Mouse (Mus musculus) thymus, postnatal 14 days (tissue): Measurements from ENCODE around the gene Steap4.
"Not testable (repeated sequence)": the region's sequence is repeated elsewhere in the genome, so short reads cannot be mapped to it uniquely, and the experiment has no call there.

ENCODE experiments used
- DNase-seq: peaks from one replicate; pipeline ENCODE4 v3.0.0; 2021

The Steap4 gene

GRCm38 (mm10) chr5:7960176-7960575 lies at the start of gene Steap4:
Gene Steap4, plus strand, starts transcription at chr5:7960457.
- no peak for DNase-seq

- no peak for DNase-seq
Observed at GRCm38 (mm10) chr5:7911975-7912374, 48.3 kb upstream of the Steap4 start.

GRCm38 (mm10) chr5:7917501-7918295 lies 42.6 kb upstream of the Steap4 start:
- no peak for DNase-seq

DNA sequence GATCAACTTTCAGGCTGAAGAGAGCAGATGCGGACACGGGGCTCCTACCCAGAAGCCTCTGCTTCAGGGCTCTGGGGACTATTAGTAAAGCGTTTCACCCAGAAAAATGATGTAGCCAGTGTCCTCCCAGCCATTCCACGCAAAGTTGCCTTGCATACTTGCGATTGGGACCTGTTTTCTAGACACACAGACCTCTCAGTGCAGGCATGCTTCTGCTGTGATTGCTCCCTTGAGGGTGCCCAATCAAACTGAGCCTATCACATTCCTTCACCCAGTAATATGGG lies 42.0 kb upstream of the Steap4 start:
- DNase-seq = no peak

- no peak for DNase-seq
Observed at GRCm38 (mm10) chr5:7919681-7920080, 40.6 kb upstream of the Steap4 start.

GRCm38 (mm10) chr5:7922751-7923150 lies 37.5 kb upstream of the Steap4 start:
- DNase-seq = no peak

DNA sequence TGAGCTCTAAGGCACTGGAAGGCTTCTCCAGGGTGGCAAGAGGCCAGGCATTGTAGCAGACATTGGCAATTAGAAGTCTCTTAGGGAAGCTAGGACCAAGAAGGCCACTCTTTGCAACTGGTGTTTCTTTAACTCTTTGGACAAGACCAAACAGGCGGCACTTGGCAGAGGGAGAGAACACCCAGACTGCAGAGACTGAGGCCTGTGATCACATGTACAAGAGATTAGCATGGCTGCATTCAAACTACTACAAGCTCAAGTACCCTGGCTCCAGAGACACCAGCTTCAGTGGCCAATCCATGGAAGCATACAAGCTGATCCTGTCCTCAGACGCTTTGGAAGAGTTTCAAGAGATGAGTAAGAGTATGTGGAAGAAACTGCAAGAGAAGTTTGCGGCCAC lies 36.6 kb upstream of the Steap4 start:
- no peak for DNase-seq

DNA sequence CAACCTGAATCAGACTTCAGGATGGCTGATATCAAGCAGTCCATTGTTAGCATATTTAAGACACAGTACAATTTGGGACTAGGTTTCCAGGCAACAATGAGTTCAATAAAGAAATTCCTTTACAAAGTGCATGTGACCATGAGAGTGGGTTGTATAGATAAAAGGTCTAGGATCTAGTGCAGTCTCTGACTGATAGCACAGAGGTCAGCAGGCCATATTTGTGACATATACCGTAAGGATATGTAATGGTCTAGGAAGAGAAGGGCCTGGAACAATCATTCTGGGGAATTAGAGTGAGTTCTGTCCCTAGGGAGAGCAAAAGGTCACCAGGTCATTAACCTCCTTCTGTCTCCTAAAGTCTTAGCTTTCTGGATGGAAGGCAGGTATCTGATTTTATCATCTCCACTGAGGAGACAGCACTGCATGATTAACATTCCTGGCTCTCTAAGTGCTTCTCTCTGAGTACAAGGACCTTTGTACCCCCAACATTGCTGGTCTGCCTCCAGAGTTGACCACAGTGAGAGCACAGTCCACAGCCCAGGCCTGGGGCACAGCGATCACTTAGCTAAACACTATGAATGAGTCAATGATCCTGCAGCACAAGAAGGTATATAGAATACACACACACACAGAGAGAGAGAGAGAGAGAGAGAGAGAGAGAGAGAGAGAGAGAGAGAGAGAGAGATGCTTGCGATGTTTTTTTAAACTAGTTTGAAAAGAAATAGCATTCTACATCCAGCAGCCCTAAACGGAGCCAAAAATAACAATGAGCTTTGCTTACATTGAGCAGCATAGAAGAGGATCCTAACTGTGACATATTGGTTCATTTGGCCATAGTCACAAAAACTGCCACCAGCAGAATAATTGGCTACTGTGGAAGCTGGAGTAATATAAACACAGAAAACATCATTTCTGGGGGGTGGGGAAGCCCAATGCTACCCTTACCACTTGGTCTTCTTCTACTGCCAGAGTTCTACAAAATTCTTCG lies 27.7 kb upstream of the Steap4 start:
- DNase-seq = no peak

- DNase-seq = not testable (repeated sequence)
Observed at GRCm38 (mm10) chr5:7933495-7933894, 26.8 kb upstream of the Steap4 start.

DNA sequence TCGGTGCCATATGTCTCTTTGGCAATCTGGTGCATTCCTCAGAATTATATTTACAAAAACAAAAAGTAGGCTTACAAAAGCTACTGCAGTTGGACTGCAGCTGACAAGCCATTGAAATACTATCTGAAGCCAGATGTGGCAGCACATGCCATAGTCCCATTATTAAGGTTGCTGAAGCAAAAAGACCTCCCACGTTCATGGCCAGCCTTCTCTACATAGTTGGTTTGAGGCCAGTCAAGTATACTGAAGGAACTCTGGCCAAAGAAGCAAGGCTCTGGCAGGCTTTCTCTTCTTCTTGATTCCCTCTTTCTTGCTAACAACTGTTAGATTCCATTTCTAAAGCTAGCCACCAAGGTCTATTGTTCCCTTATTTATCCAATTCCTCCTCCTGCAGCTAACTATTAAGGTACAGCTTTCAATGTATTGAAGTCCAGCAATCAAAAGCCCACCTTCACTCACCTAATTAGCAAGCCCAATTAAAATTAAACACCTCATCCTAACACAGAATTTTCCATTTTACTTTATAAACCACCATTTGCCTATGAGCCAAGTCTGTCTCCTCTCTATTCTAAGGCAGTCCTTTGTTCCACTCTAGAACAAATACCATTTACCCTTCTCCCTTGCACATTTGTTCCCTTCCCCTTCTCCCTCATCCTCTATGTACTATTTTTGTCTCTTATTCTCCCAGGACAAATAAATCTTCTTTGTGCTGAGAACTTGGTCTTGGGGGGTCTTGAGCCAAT lies 26.2 kb upstream of the Steap4 start:
- DNase-seq = no peak

GRCm38 (mm10) chr5:7954838-7955237 lies 5.4 kb upstream of the Steap4 start:
- DNase-seq = no peak

- DNase-seq = no peak
Observed at GRCm38 (mm10) chr5:7955371-7955966, 4.8 kb upstream of the Steap4 start.

DNA sequence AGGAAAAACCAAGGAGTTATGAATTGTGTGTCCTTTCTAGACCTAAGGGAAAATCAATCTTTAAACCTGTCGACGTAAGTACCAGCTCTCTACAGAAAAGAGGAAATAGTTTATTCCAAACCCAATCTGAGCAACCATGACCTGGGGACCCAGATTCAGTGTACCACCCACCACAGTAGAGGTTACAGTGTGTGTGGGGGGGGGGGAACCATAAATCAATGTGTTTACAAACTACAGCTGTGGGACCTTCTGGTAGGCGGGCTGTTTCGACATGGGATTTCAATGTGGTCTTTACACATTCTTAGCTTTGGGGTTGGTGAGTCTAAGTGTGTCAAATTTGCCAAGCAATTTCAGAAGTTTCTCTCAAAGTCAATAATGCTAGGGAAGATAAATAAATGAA lies 2.2 kb upstream of the Steap4 start:
- DNase-seq = no peak

GRCm38 (mm10) chr5:7959286-7959685 lies 971 bp upstream of the Steap4 start:
- DNase-seq = no peak

DNA sequence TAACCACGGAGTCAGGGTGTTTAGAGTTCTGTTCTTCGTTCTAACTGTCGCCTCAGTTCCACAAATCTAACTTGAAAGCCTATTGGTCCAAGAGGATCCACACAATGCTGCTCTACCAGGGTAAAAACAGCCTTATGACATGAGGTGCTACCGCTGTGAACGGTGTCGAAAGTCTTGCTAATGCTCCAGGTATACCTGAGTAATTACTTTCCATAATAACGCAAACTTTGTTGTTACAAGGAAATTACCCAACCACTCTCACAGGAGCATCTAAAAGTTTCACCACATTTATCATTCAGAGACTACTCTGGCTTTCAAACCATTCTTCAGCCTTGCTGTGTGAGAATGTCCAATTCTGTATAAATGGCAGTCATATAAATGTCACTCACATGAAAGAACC lies 856 bp downstream of the Steap4 start:
- no peak for DNase-seq

DNA sequence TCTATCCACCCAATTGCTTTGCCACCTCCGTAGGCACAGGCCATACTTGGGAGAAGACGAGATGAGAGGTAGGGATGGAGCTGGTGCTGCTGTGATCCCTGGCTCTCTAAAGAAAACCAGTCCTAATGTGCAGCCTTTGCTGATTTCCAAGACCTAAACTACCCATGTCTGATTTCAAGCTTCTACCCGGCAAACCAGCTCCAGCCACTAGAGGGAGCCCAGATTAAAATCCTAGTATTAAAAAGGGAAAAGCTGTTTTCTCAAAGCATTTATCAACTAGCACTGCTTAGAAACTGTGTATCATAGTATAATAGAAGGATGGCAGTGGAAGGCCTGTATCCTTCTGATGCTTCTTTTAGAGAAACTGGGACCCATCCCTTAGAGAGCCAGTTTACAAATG lies 5.0 kb downstream of the Steap4 start:
- peak; percentile 36 for DNase-seq

GRCm38 (mm10) chr5:7968152-7968551 lies 7.9 kb downstream of the Steap4 start:
- DNase-seq = no peak

GRCm38 (mm10) chr5:7972266-7972665 lies 12.0 kb downstream of the Steap4 start:
- no peak for DNase-seq

DNA sequence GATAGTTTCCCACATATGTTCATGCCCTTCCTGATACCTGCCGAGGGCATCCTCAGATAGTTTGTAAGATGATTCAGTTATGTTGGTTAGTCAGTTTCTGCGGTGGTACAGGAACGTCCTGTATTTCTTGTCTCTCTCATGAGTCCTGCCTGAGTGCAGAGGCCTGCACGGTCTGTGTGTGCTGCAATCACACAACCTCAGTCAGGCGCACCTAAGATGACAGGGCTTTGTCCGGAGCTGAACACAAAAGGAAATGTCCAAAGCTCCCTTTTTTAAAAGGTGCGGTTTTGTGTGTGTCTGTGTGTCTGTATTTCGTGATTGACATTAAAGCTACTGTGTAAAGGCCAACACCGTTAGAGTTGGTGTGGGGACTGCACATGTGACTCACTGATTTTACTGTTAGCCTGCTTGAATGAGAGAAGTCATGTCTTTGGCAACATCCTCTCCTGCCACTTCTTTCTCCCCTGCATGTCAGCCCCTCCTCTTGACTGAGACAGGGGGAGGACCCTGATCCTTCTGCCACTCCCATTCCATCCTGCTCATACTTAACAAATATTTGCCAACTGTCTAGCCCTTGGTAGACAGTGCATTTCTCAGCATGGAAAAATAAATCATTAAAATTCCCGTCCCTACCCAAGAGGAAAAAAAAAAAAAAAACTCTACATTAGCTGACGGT lies 14.4 kb downstream of the Steap4 start:
- no peak for DNase-seq

DNA sequence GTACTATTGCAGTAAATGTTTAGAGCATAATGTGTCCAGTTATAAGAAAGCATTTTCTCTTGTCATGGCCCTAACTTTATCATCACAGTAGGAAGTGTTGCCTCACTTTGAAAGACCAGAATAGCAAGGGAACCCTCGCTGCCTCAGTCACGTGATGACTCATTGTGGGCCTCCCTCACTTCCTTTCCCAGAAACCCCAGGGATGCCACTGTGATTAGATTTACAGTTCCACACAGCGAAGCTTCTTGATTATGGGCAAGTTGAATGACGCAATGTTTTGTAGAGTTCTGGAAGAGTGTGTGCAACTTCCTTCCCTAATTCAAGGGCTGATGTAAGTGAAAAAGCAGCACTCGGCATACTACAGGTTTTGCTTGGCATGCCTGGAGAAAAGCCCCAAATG lies 20.3 kb downstream of the Steap4 start:
- DNase-seq = no peak

- no peak for DNase-seq
Observed at GRCm38 (mm10) chr5:7987962-7988361, 27.7 kb downstream of the Steap4 start.

GRCm38 (mm10) chr5:7988415-7988814 lies 28.2 kb downstream of the Steap4 start:
- DNase-seq = no peak
